Mouse (Mus musculus): ENCODE data around the gene Arxes1. TPM values are rescaled to one million over a fixed set of nuclear protein-coding genes. Genes with fewer than 3 reads are reported as not detected.
"Not testable (repeated sequence)": the region's sequence is repeated elsewhere in the genome, so short reads cannot be mapped to it uniquely, and the experiment has no call there.

Gene Arxes1
- polyA plus RNA-seq, 1 experiment from 2014 or later = 49.2 TPM

DNA sequence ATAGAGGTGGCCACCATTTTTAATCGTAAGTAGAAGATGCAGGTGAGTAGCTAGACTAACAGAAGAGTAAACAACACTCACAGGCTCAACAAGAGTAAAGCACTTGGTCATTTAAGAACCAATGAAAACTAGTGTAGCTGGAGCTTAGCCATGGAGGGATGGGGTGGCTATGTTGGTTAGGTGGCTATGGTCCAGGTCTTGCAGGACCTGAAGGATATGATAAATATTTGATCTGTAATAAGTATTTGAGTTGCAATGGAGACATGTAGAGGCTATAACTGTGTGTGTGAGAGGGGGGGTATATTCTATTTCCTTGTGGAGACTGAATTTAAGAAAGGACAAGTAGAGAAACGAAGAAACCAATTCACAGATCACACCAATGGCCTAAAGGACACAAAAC lies 18.1 kb downstream of the Arxes1 start:
- H3K27me3 ChIP-seq = no peaks in the 10 kb centered on the region
- H3K9ac ChIP-seq = no peak overlapping the region
- H3K36me3 ChIP-seq = no peaks in the 10 kb centered on the region
- H3K4me1 ChIP-seq = no peaks in the 10 kb centered on the region
- no peak overlapping the region for H3K4me3 ChIP-seq
- H3K9me3 ChIP-seq = no peaks in the 10 kb centered on the region
- no peak for ATAC-seq (ENCODE audit: insufficient number of reproducible peaks, insufficient read depth, low FRiP score, low TSS enrichment)
- H3K4me2 ChIP-seq (replicated peaks) = no peak overlapping the region
- WGBS = 71% methylated on average over 2 of the region's 2 CpGs
- no peak overlapping the region for H3K27ac ChIP-seq

DNA sequence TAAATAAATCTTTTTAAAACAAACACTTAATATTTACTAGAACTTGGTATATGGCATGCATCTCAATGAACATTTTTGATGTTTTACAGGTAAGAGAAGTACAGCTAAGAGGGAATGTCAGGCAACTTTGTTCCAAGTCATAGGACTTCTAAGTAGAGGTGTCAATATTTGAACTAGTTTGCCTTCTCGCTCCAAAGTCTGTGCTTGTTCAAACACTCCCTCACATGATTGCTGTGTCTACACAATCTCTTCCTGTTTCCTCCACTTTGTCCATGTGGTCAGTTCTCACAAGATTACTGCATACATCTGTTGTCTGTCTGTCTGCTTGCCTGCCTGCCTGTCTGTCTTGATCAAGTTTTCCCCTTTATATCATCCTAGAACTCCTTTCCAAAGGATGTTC lies 27.5 kb downstream of the Arxes1 start:
- Histone ChIP-seq H3K36me3 (no peaks in the 10 kb centered on the region), H3K27me3 (peaks cover 2% of the 10 kb centered on the region; the same call in 1 of the 2 replicates), H3K27ac (no peak overlapping the region), H3K4me2 (replicated peaks) (no peak overlapping the region), H3K9ac (no peak overlapping the region), H3K4me1 (no peaks in the 10 kb centered on the region), H3K4me3 (no peak overlapping the region), H3K9me3 (no peaks in the 10 kb centered on the region)
- no peak for ATAC-seq (ENCODE audit: insufficient number of reproducible peaks, insufficient read depth, low FRiP score, low TSS enrichment)
- 76% methylated on average over 1 of the region's 1 CpGs for WGBS

DNA sequence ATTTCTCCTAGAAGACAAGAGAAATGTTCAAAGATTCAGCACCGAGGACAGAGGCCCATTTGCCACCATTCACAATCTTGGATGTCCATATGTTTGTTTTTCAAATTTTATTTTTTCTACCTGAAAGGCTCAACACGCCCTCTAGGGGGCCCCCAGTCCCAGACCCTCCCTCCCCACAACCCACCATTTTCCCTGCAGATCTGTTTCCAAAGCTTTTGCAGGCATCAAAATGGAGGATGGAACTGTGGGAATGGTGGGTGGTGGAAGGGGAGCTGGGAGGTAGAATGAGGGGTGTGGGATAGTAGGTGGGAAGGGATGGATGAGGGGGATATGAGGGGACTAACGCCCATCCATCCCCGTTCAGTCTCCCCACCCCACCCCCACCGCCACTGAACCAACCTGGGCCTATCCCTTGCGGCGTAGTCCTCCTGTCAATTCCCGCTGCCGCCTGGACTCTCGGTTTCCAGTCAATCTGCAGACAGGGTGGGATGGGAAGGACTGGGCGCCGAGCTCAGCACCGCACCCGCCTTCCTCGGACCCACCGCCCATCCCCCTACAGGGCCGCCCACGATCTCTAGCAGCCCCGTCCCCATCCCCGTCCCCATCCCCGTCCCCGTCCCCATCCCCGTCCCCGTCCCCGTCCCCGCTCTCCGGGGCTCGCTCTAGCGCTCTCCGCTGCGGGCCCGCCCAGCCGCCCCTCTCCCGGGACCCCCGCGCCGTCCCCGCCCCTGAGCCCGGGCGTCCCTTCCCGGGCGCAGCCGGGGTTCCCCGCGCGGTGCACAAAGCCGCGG lies 34.2 kb downstream of the Arxes1 start:
- H3K27me3 ChIP-seq, H3K9me3 ChIP-seq, H3K36me3 ChIP-seq, H3K4me1 ChIP-seq, H3K27ac ChIP-seq: not testable (repeated sequence)
- 26% methylated on average over 9 of the region's 48 CpGs for WGBS
- peak overlapping the region; percentile 41 for H3K4me2 ChIP-seq (replicated peaks)
- ATAC-seq (ENCODE audit: insufficient number of reproducible peaks, insufficient read depth, low FRiP score, low TSS enrichment) = peak; percentile 79
- H3K9ac ChIP-seq = peak overlapping the region; percentile 27; the same call in 1 of the 2 replicates
- H3K4me3 ChIP-seq = peak overlapping the region; percentile 39

DNA sequence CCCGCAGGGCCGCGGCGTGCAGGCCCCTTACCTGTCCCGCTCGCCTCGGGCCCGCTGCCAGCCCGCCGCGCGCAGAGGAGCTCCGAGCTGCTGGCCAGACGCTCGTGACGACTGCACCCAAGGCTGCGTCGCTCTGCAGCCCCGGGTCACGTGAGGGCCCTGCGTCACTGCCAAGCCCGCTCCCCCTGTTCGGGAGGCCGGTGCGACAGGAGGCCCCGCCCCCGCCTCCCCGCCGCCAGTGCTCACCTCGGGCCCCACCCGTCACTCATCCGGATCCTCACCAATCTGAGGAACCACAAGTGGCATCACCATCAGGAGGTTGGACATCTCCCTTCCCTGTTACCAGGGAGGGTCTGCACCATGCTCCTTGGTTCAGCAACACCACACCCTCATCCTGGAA lies 34.9 kb downstream of the Arxes1 start, which contains the start of gene Bex2:
Bex2 (minus strand) TSS at position 217 of the 400 bp plus-strand sequence.
- WGBS = 40% methylated on average over 1 of the region's 32 CpGs
- Histone ChIP-seq H3K4me2 (replicated peaks) (peak within 1 kb of the TSS; percentile 41), H3K4me3 (peak within 1 kb of the TSS; percentile 39), H3K9ac (peak within 1 kb of the TSS; percentile 27; the same call in 1 of the 2 replicates)
- H3K27ac ChIP-seq, H3K4me1 ChIP-seq, H3K9me3 ChIP-seq, H3K36me3 ChIP-seq, H3K27me3 ChIP-seq: not testable (repeated sequence)
- ATAC-seq (ENCODE audit: insufficient number of reproducible peaks, insufficient read depth, low FRiP score, low TSS enrichment) = peak; percentile 94

Other genes with a start within 250 kb of the Arxes1 start
- 74.7 and 74.9 TPM in 2 replicates for gene Bhlhb9, start 235.8 kb upstream of the Arxes1 start, polyA plus RNA-seq (2016; fragmentation: Nextera tagmentation; extraction: Ambion mirVana)
- gene Gprasp2, start 194.3 kb upstream of the Arxes1 start, polyA plus RNA-seq (2016; fragmentation: Nextera tagmentation; extraction: Ambion mirVana) = 53.5 and 59.0 TPM in 2 replicates
- gene Arxes2, start 39.5 kb upstream of the Arxes1 start, polyA plus RNA-seq (2016; fragmentation: Nextera tagmentation; extraction: Ambion mirVana) = 94.5 and 101 TPM in 2 replicates
- gene Bex2, start 34.9 kb downstream of the Arxes1 start, polyA plus RNA-seq (2016; fragmentation: Nextera tagmentation; extraction: Ambion mirVana) = 192 and 203 TPM in 2 replicates
- gene Nxf3, start 51.9 kb downstream of the Arxes1 start, polyA plus RNA-seq (2016; fragmentation: Nextera tagmentation; extraction: Ambion mirVana) = 0.10 TPM in 1 of 2 replicates, not detected in the other
- 68.5 and 68.7 TPM in 2 replicates for gene Bex4, start 105.6 kb downstream of the Arxes1 start, polyA plus RNA-seq (2016; fragmentation: Nextera tagmentation; extraction: Ambion mirVana)
- 191 and 215 TPM in 2 replicates for gene Tceal8, start 139.0 kb downstream of the Arxes1 start, polyA plus RNA-seq (2016; fragmentation: Nextera tagmentation; extraction: Ambion mirVana)
- 9.8 and 10.9 TPM in 2 replicates for gene Tceal5, start 170.5 kb downstream of the Arxes1 start, polyA plus RNA-seq (2016; fragmentation: Nextera tagmentation; extraction: Ambion mirVana)
- 9.8 and 12.1 TPM in 2 replicates for gene Tceal7, start 181.4 kb downstream of the Arxes1 start, polyA plus RNA-seq (2016; fragmentation: Nextera tagmentation; extraction: Ambion mirVana)
- 86.3 and 86.5 TPM in 2 replicates for gene Bex1, start 182.1 kb downstream of the Arxes1 start, polyA plus RNA-seq (2016; fragmentation: Nextera tagmentation; extraction: Ambion mirVana)
- gene Tceal9, start 211.7 kb downstream of the Arxes1 start, polyA plus RNA-seq (2016; fragmentation: Nextera tagmentation; extraction: Ambion mirVana) = 593 and 600 TPM in 2 replicates
- 585 and 595 TPM in 2 replicates for gene Bex3, start 236.9 kb downstream of the Arxes1 start, polyA plus RNA-seq (2016; fragmentation: Nextera tagmentation; extraction: Ambion mirVana)

All from embryonic facial prominence, embryonic 12.5 days (tissue).